Mouse (Mus musculus): ENCODE results near the gene Ing5. TPM values are rescaled to one million over a fixed set of nuclear protein-coding genes. Genes with fewer than 3 reads are reported as not detected.
"Not testable (repeated sequence)": the region's sequence is repeated elsewhere in the genome, so short reads cannot be mapped to it uniquely, and the experiment has no call there.

Ing5 gene
- polyA plus RNA-seq, 1 experiment from 2014 or later, result 10.4 TPM

GRCm38 (mm10) chr1:93825771-93826539 lies 22.2 kb downstream of the Ing5 start:
- Histone ChIP-seq H3K9me3 (ENCODE audit: control insufficient read depth, low read length) (no peaks in the 10 kb centered on the region), H3K9ac (ENCODE audit: low read length) (peak overlapping the region; percentile 70), H3K4me2 (replicated peaks; ENCODE audit: low read depth) (peak overlapping the region; percentile 72), H3K36me3 (ENCODE audit: control insufficient read depth, insufficient read depth, low read length) (peaks cover 3% of the 10 kb centered on the region; the same call in 1 of the 2 replicates), H3K27ac (replicated peaks) (peak overlapping the region; percentile 97), H3K4me3 (ENCODE audit: low read depth, low read length) (peak overlapping the region; percentile 50), H3K27me3 (ENCODE audit: control insufficient read depth, insufficient read depth, low read length) (no peaks in the 10 kb centered on the region), H3K4me1 (replicated peaks; ENCODE audit: control insufficient read depth, insufficient read depth) (peaks cover 3% of the 10 kb centered on the region; the same call in 1 of the 2 replicates)
- ATAC-seq (ENCODE audit: low FRiP score, low TSS enrichment), result 0 out of 2 replicates have a peak, but pooled peaks have one; percentile 36
- TF ChIP-seq CTCF (IDR thresholded peaks at IDR 0.05; ENCODE audit: low read depth) (peak; percentile 47), EP300 (optimal IDR thresholded peaks at IDR 0.05) (no peak)
- no peak for DNase-seq (ENCODE audit: low spot score)
- WGBS, result 38% methylated on average over 27 of the region's 27 CpGs

DNA sequence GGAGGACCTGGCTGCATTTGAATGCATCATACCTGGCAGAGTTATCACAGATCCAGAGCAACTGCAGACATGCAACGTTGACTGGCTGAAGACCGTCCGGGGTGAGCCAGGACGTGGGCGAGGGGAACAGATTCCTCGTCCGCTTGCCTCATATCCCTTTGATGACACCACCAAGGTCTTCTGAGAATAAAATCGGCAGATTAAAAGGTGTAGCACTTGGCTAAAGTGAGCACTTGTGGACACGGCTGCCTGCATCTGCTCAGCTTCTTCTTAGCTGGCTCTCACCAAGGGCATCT lies 22.7 kb downstream of the Ing5 start:
- H3K4me2 ChIP-seq (replicated peaks; ENCODE audit: low read depth), result no peak overlapping the region
- 90% methylated on average over 9 of the region's 9 CpGs for WGBS

DNA sequence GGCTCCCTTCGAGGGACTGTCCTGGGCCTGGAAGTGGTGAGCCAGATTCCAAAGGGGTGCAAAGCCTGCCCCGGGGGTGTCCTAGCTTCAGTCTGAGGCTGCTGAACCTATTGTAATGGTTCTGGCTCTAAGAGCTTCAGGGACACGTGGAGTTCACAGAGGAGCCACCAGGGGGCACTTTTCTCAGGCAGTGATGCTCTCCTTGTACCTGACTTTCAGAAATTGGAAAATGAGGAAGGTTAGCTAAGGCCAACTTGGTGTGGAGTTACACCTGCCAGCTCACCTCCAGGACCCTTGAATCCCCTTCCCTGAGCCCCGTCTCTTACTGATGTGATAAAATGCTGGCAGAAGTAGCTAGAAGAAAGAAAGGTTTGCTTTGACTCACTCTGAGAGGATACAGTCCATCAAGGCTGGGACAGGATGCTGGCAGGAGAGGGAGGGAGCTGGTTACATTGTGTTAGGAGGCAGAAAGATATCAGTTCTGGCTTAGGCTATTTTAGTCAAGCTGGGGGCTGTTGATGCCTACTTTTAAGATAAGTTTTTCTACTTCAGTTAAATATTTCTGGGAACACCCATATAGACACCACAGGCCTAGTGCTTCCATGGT lies 29.1 kb downstream of the Ing5 start:
- H3K4me2 ChIP-seq (replicated peaks; ENCODE audit: low read depth); H3K4me1 ChIP-seq (replicated peaks; ENCODE audit: control insufficient read depth, insufficient read depth); DNase-seq (ENCODE audit: low spot score); H3K36me3 ChIP-seq (ENCODE audit: control insufficient read depth, insufficient read depth, low read length); H3K9ac ChIP-seq (ENCODE audit: low read length); H3K27ac ChIP-seq (replicated peaks); H3K27me3 ChIP-seq (ENCODE audit: control insufficient read depth, insufficient read depth, low read length); H3K4me3 ChIP-seq (ENCODE audit: low read depth, low read length); ATAC-seq (ENCODE audit: low FRiP score, low TSS enrichment); H3K9me3 ChIP-seq (ENCODE audit: control insufficient read depth, low read length): not testable (repeated sequence)
- TF ChIP-seq CTCF (IDR thresholded peaks at IDR 0.05; ENCODE audit: low read depth), result peak; percentile 41
- 55% methylated on average over 2 of the region's 4 CpGs for WGBS

More for the DNA sequence above, 22.7 kb downstream of the Ing5 start:
- TF ChIP-seq CTCF (IDR thresholded peaks at IDR 0.05; ENCODE audit: low read depth), result no peak
- TF ChIP-seq EP300 (optimal IDR thresholded peaks at IDR 0.05), result no peak
- ATAC-seq (ENCODE audit: low FRiP score, low TSS enrichment) (no peak), DNase-seq (ENCODE audit: low spot score) (no peak)
- peaks cover 3% of the 10 kb centered on the region; the same call in 1 of the 2 replicates for H3K4me1 ChIP-seq (replicated peaks; ENCODE audit: control insufficient read depth, insufficient read depth)
- H3K9me3 ChIP-seq (ENCODE audit: control insufficient read depth, low read length), result no peaks in the 10 kb centered on the region
- H3K36me3 ChIP-seq (ENCODE audit: control insufficient read depth, insufficient read depth, low read length), result peaks cover under 1% of the 10 kb centered on the region; the same call in 1 of the 2 replicates
- peak overlapping the region; percentile 2; the same call in 1 of the 2 replicates for H3K9ac ChIP-seq (ENCODE audit: low read length)
- H3K27ac ChIP-seq (replicated peaks), result no peak overlapping the region
- no peaks in the 10 kb centered on the region for H3K27me3 ChIP-seq (ENCODE audit: control insufficient read depth, insufficient read depth, low read length)
- no peak overlapping the region for H3K4me3 ChIP-seq (ENCODE audit: low read depth, low read length)

DNA sequence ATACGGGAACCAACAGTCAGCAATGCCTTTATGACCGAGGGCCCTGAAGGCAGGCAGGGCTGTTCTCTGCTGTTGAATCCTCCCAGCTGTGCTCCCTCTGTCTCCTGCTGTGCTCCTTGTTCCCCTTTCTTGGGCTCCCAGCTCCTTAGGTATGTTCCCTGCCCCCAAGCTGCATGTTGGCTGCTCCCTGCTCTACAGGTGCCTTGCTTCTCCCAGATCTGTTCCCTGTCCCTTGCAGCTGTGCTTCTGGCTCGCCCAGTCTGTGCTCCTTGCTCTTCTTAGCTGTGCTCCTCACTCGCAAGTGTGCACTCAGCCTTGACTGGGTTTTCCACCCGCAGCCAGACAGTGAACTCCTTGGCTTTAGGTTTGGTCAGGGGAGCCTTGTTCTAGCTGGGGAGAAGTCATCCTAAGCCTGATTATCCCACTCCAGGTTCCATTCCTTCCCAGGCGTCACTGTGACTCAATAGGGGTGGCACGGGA lies 30.9 kb downstream of the Ing5 start:
- 83% methylated on average over 7 of the region's 7 CpGs for WGBS
- no peak overlapping the region for H3K9ac ChIP-seq (ENCODE audit: low read length)
- H3K4me3 ChIP-seq (ENCODE audit: low read depth, low read length), result no peak overlapping the region
- no peak overlapping the region for H3K27ac ChIP-seq (replicated peaks)
- no peaks in the 10 kb centered on the region for H3K9me3 ChIP-seq (ENCODE audit: control insufficient read depth, low read length)
- peaks cover 7% of the 10 kb centered on the region for H3K36me3 ChIP-seq (ENCODE audit: control insufficient read depth, insufficient read depth, low read length)
- TF ChIP-seq CTCF (IDR thresholded peaks at IDR 0.05; ENCODE audit: low read depth) (no peak), EP300 (optimal IDR thresholded peaks at IDR 0.05) (no peak)
- H3K4me2 ChIP-seq (replicated peaks; ENCODE audit: low read depth), result no peak overlapping the region
- no peaks in the 10 kb centered on the region for H3K27me3 ChIP-seq (ENCODE audit: control insufficient read depth, insufficient read depth, low read length)
- DNase-seq (ENCODE audit: low spot score) (no peak), ATAC-seq (ENCODE audit: low FRiP score, low TSS enrichment) (no peak)
- no peaks in the 10 kb centered on the region for H3K4me1 ChIP-seq (replicated peaks; ENCODE audit: control insufficient read depth, insufficient read depth)

- 88% methylated on average over 4 of the region's 4 CpGs for WGBS
- Histone ChIP-seq H3K4me3 (ENCODE audit: low read depth, low read length) (no peak overlapping the region), H3K27ac (replicated peaks) (no peak overlapping the region), H3K9me3 (ENCODE audit: control insufficient read depth, low read length) (no peaks in the 10 kb centered on the region), H3K4me1 (replicated peaks; ENCODE audit: control insufficient read depth, insufficient read depth) (no peaks in the 10 kb centered on the region), H3K36me3 (ENCODE audit: control insufficient read depth, insufficient read depth, low read length) (peaks cover 7% of the 10 kb centered on the region), H3K27me3 (ENCODE audit: control insufficient read depth, insufficient read depth, low read length) (no peaks in the 10 kb centered on the region), H3K9ac (ENCODE audit: low read length) (no peak overlapping the region), H3K4me2 (replicated peaks; ENCODE audit: low read depth) (no peak overlapping the region)
- TF ChIP-seq CTCF (IDR thresholded peaks at IDR 0.05; ENCODE audit: low read depth) (no peak), EP300 (optimal IDR thresholded peaks at IDR 0.05) (no peak)
- no peak for ATAC-seq (ENCODE audit: low FRiP score, low TSS enrichment)
- DNase-seq (ENCODE audit: low spot score), result no peak
Observed at GRCm38 (mm10) chr1:93835211-93835610, 31.4 kb downstream of the Ing5 start.

Measured in stomach, postnatal 0 days (tissue).